Mouse (Mus musculus) liver, embryonic 16.5 days (tissue): ENCODE results near the gene Cyp1a1. TPM values are rescaled to one million over a fixed set of nuclear protein-coding genes. Genes with fewer than 3 reads are reported as not detected.

ENCODE experiments used
- ATAC-seq: fragments of 200-750 bp; cut with Nextera tagmentation; 2 replicates; pipeline ENCODE4 v1.8.0; 2017; ENCODE audit warnings: low read depth, mild to moderate bottlenecking, moderate number of reproducible peaks, moderate library complexity
- H3K27ac ChIP-seq: fragments of 300-500 bp; sonication (generic); 2 replicates; pipeline ENCODE4 v1.5.1; 2014; ENCODE audit warnings: mild to moderate bottlenecking, low read length
- H3K27me3 ChIP-seq: fragments of 300-500 bp; sonication (generic); 2 replicates; pipeline ENCODE4 v1.6.1; 2014; ENCODE audit warnings: low read depth, low read length, mixed read lengths; ENCODE audit not compliant: control insufficient read depth, insufficient read depth
- H3K36me3 ChIP-seq: fragments of 300-500 bp; sonication (generic); 2 replicates; pipeline ENCODE4 v1.6.1; 2014; ENCODE audit warnings: mild to moderate bottlenecking; ENCODE audit not compliant: control insufficient read depth, insufficient read depth
- H3K4me1 ChIP-seq: fragments of 300-500 bp; sonication (generic); 2 replicates; pipeline ENCODE4 v1.6.1; 2014; ENCODE audit warnings: low read depth, low read length, mixed read lengths; ENCODE audit not compliant: control insufficient read depth
- H3K4me2 ChIP-seq: fragments of 300-500 bp; sonication (generic); 2 replicates; pipeline ENCODE4 v1.6.1; 2014; ENCODE audit warnings: low read depth, low read length, mixed read lengths
- H3K4me3 ChIP-seq: fragments of 300-500 bp; sonication (generic); 2 replicates; pipeline ENCODE4 v1.5.1; 2014; ENCODE audit warnings: low read depth, mild to moderate bottlenecking, low read length
- H3K9ac ChIP-seq: fragments of 300-500 bp; sonication (generic); 2 replicates; pipeline ENCODE4 v1.6.1; 2014; ENCODE audit warnings: low read depth, low read length
- H3K9me3 ChIP-seq: fragments of 300-500 bp; sonication (generic); replicated peaks from 2 replicates; pipeline ENCODE4 v1.6.1; 2016; ENCODE audit warnings: low read length; ENCODE audit not compliant: control insufficient read depth
- WGBS: fragments of 180-500 bp; shearing (Covaris S2); extraction: QIAGEN DNeasy Blood & Tissue Kit; methylation state at CpG from one replicate; pipeline ENCODE4 v1.1.7; 2014; ENCODE audit not compliant: insufficient replicate concordance; 5-methylcytosine and 5-hydroxymethylcytosine counted together
- polyA plus RNA-seq: library from polyadenylated mRNA; unstranded; fragments of >200 nt; fragmentation: Nextera tagmentation; extraction: Ambion mirVana; gene quantifications from 2 replicates; pipeline ENCODE4 v1.2.1, GENCODE M21; 2015

The Cyp1a1 gene
- polyA plus RNA-seq, 1 experiment from 2014 or later: 0.05 TPM

DNA sequence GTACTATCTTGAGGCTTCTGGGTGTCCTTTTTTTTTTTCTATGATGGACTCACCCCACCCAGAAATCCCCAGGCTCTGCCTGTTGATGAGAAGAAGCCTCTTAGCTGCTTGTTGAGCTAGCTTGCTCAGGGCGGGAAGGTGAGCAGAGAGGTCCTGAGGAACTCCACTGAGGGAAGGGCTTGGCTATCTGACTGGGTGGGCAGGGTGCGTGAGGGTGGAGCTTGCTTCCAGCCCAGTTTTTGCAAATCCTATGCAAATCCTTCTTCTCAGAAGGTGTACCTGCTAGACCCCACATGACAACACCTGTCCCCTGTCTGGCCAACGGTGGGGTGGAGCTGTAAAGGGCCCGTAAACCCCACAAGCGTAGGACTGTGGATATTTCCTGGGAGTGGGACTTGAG lies 34.4 kb upstream of the Cyp1a1 start, which contains the start of gene Csk:
Gene Csk (minus strand): TSS at position 349 of the 400 bp plus-strand sequence.
- Histone ChIP-seq H3K27ac (no peak within 1 kb of the TSS), H3K27me3 (no peaks in the 10 kb centered on the region; the same call in 1 of the 2 replicates), H3K4me1 (peaks cover 9% of the 10 kb centered on the region), H3K9me3 (no peaks in the 10 kb centered on the region), H3K9ac (no peak within 1 kb of the TSS), H3K36me3 (no peaks in the 10 kb centered on the region), H3K4me3 (no peak within 1 kb of the TSS), H3K4me2 (no peak within 1 kb of the TSS)
- ATAC-seq: no peak
- WGBS: 66% methylated on average over 5 of the region's 5 CpGs

DNA sequence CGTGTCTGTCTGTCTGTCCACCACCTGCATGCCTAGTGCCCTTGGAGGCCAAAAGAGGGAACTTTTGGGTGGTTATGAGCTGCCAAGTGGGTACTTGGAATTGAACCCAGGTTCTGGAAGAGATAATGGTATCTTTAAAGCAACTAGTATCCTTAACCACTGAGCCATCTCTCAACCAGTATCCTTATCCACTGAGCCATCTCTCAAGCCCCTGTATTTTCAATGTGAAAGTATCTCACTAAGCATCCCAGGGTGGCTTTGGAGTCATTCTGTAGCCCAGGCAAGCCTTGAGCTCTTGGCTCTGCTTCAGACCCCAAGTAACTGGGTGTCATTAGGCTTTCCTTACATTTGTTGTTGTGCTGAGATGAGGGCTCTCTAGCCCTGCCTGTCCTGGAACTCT lies 32.8 kb upstream of the Cyp1a1 start:
- H3K9ac ChIP-seq: no peak overlapping the region
- no peaks in the 10 kb centered on the region for H3K36me3 ChIP-seq
- no peak overlapping the region for H3K27ac ChIP-seq
- no peak overlapping the region for H3K4me2 ChIP-seq
- peaks cover 10% of the 10 kb centered on the region for H3K4me1 ChIP-seq
- H3K27me3 ChIP-seq: no peaks in the 10 kb centered on the region; the same call in 1 of the 2 replicates
- 65% methylated on average over 1 of the region's 1 CpGs for WGBS
- no peak overlapping the region for H3K4me3 ChIP-seq
- H3K9me3 ChIP-seq: no peaks in the 10 kb centered on the region
- ATAC-seq: no peak

DNA sequence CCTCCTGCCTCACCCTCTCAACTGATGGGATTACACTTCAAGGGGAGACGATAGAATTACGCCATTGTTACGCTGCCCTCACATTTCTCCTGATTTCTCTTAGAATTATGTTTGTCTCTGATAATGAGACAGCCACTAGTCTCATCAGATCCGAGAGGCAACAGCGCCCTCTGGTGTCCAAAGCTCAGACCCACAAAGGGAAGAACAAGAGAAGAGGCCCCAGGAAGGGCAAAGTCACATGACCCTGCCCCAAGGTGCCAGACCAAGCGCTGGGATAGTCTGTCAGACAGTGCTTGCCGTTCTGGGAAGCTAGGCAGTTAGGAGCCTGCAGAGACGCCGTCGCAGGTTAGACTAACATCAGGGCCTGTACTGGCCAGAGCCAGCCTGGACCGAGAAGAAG lies 32.0 kb upstream of the Cyp1a1 start:
- ATAC-seq: peak; percentile 53
- no peaks in the 10 kb centered on the region; the same call in 1 of the 2 replicates for H3K27me3 ChIP-seq
- 0 out of 2 replicates have a peak overlapping the region, but pooled peaks have one; percentile 13 for H3K4me3 ChIP-seq
- peak overlapping the region; percentile 21; the same call in 1 of the 2 replicates for H3K9ac ChIP-seq
- H3K4me2 ChIP-seq: peak overlapping the region; percentile 58
- no peaks in the 10 kb centered on the region for H3K9me3 ChIP-seq
- no peak overlapping the region for H3K27ac ChIP-seq
- H3K36me3 ChIP-seq: no peaks in the 10 kb centered on the region
- peaks cover 18% of the 10 kb centered on the region for H3K4me1 ChIP-seq
- WGBS: 2% methylated on average over 11 of the region's 11 CpGs

DNA sequence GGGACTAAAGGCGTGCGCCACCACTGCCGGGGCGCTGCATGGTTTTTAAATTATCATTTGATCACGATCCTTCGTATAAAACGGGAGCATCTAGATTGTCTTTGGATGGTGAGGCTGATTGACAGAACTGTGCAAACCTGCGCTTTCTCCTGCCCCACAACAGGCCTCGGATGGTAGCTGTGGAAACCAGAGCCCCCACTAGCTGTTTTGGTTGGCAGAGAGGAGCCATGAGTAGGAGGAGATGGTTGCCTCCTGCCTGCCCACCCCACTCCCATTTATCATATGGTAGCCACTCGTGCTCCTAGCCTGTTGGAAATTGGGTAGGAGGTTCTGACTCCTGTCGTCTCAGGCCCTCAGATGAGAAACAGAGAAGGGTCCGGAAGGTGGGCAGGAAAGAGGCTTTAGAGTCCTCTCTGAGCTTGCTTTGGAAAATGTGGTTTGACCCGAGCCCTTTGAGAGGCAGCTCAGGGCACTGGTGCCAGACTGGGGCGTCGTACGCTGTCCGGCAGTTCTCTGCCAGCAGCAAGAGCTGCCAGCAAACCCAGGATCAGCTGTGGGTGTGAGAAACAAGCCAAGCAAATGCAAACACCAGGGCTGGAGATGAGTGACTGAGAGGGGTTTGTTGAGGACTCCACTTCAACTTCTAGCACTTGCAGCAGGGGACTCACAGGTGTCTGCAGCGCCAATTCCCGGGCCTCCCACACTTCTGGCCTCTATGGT lies 30.9 kb upstream of the Cyp1a1 start:
- ATAC-seq: no peak
- Histone ChIP-seq H3K4me3 (no peak overlapping the region), H3K36me3 (no peaks in the 10 kb centered on the region), H3K9ac (no peak overlapping the region), H3K4me2 (no peak overlapping the region), H3K27me3 (no peaks in the 10 kb centered on the region; the same call in 1 of the 2 replicates), H3K4me1 (peaks cover 21% of the 10 kb centered on the region), H3K27ac (no peak overlapping the region), H3K9me3 (no peaks in the 10 kb centered on the region)
- 73% methylated on average over 19 of the region's 19 CpGs for WGBS

DNA sequence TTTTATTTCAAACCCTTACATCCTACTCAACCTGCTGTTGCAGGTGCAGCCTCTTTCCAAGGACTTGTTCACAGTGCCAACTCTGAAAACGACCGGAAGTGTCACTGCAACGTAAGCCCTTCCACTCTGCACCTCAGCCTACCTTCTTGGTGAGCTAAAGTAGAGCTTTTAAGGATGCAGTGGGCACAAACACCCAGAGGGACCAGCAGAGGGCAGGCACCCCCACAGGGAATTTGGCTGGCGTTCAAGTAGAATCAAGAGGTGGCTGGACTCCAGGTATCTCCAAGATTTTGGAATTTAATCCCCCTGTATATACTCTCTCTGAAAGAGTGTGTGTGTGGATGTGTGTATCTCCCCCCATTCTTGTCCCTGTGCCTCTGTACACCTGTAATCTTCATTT lies 29.9 kb upstream of the Cyp1a1 start:
- Histone ChIP-seq H3K4me2 (no peak overlapping the region), H3K36me3 (no peaks in the 10 kb centered on the region), H3K9ac (no peak overlapping the region), H3K4me3 (no peak overlapping the region), H3K27me3 (no peaks in the 10 kb centered on the region; the same call in 1 of the 2 replicates), H3K27ac (no peak overlapping the region), H3K4me1 (peaks cover 21% of the 10 kb centered on the region), H3K9me3 (no peaks in the 10 kb centered on the region)
- 34% methylated on average over 4 of the region's 4 CpGs for WGBS
- ATAC-seq: no peak

DNA sequence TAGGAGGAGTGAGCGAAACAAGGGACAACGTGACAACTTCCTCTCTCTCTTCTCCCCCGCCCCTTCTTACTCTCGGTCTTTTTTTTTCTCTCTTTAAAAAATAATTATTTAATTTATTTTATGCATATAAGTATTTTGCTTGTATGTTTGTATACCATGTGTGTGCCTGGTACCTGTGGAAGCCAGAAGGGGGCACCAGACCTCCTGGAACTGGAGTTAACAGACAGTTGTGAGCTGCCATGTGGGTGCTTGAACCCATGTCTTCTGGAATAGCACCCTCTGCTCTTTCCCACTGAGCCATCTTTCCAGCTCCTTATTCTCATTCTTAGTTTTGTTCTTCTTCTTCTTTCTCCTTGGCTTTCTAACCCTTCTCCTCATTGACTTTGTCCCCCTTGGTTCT lies 28.8 kb upstream of the Cyp1a1 start:
- WGBS: 67% methylated on average over 4 of the region's 4 CpGs
- no peaks in the 10 kb centered on the region; the same call in 1 of the 2 replicates for H3K27me3 ChIP-seq
- no peaks in the 10 kb centered on the region for H3K36me3 ChIP-seq

DNA sequence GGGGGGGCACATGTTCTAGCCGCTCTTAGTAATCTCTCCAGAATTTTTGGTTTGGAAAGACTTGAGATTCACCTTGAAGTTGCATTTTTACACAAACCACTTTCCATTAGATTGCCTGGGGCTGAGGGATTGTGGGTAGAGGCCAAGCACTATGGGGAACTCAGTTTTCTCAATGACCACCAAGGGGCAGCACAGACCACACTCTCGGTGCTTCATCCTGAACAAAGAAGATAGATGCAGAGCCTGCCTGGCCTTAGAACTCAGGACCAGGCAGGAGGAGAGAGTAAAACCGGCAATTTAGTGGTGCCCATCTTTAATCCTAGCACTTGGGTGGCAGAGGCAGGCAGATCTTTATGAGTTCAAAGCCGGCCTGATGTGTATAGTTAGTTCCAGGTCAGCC lies 28.0 kb upstream of the Cyp1a1 start:
- Histone ChIP-seq H3K4me1 (peaks cover 21% of the 10 kb centered on the region), H3K4me3 (no peak overlapping the region), H3K9me3 (no peaks in the 10 kb centered on the region), H3K4me2 (no peak overlapping the region), H3K9ac (no peak overlapping the region), H3K27me3 (no peaks in the 10 kb centered on the region; the same call in 1 of the 2 replicates), H3K36me3 (no peaks in the 10 kb centered on the region), H3K27ac (no peak overlapping the region)
- 15% methylated on average over 4 of the region's 4 CpGs for WGBS
- ATAC-seq: peak; percentile 66

More for the DNA sequence above, 28.8 kb upstream of the Cyp1a1 start:
- Histone ChIP-seq H3K9me3 (no peaks in the 10 kb centered on the region), H3K4me2 (no peak overlapping the region), H3K4me3 (no peak overlapping the region), H3K27ac (no peak overlapping the region), H3K9ac (no peak overlapping the region), H3K4me1 (peaks cover 21% of the 10 kb centered on the region)
- ATAC-seq: no peak

DNA sequence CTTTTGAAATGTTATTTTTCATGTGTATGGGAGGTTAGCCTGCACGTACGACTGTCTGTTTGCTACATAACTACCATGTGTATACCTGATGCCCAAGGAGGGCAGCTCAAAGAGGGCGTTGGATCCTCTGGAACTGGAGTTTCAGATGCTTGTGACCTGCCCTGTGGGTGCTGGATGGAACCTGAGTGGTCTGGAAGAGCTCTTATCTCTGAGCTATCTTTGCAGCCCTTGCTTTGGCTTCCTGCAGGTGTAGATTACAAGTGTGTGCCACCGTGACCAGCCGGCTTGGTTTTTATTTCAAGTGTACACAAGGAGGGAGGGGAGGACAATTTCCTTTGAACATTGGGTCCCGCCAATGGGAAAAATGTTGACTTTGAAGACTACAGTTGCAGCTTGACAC lies 27.2 kb upstream of the Cyp1a1 start:
- Histone ChIP-seq H3K4me2 (no peak overlapping the region; the same call in 1 of the 2 replicates), H3K27me3 (no peaks in the 10 kb centered on the region; the same call in 1 of the 2 replicates), H3K36me3 (no peaks in the 10 kb centered on the region), H3K4me3 (no peak overlapping the region), H3K4me1 (peaks cover 21% of the 10 kb centered on the region), H3K9me3 (no peaks in the 10 kb centered on the region), H3K27ac (peak overlapping the region; percentile 43; the same call in 1 of the 2 replicates), H3K9ac (0 out of 2 replicates have a peak overlapping the region, but pooled peaks have one; percentile 7)
- WGBS: 25% methylated on average over 6 of the region's 6 CpGs
- ATAC-seq: peak; percentile 80

DNA sequence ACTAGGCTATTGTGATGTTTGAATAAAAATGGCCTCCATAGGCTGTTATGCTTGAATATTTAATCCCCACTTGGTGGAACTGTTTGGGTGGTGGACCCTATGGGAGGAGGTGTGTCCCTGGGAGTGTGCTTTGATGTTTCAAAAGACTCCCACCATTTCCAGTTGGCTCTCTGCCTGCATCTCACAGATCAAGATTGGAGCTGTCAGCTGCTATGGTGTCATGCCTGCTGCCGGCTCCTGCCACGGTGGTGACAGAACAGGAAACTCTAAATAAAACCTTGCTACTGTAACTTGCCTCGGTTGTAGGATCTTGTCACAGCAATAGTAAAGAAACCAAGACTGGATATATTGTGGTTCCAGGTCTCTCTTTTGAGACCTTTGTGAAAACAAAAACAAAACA lies 26.2 kb upstream of the Cyp1a1 start:
- H3K9me3 ChIP-seq: no peaks in the 10 kb centered on the region
- H3K4me3 ChIP-seq: no peak overlapping the region
- no peak overlapping the region for H3K4me2 ChIP-seq
- WGBS: 33% methylated on average over 3 of the region's 3 CpGs
- H3K36me3 ChIP-seq: no peaks in the 10 kb centered on the region
- H3K27ac ChIP-seq: no peak overlapping the region
- H3K27me3 ChIP-seq: no peaks in the 10 kb centered on the region; the same call in 1 of the 2 replicates
- H3K9ac ChIP-seq: no peak overlapping the region
- no peak for ATAC-seq
- peaks cover 15% of the 10 kb centered on the region for H3K4me1 ChIP-seq
